Mouse (Mus musculus) layer of hippocampus, adult 6 months (tissue): ENCODE measurements around the gene Vmn2r28. TPM values are rescaled to one million over a fixed set of nuclear protein-coding genes. Genes with fewer than 3 reads are reported as not detected.

Experiments used
- long read RNA-seq, 2 experiments: library from polyadenylated mRNA; unstranded; transcript quantifications; one replicate each; pipeline ENCODE4 v2.0.0; 2019 to 2020
- polyA plus RNA-seq: library from polyadenylated mRNA; unstranded; fragments of <200 nt; fragmentation: Nextera tagmentation; gene quantifications from 2 replicates; pipeline ENCODE4 v1.2.3, GENCODE M21; 2021

The Vmn2r28 gene
- not detected in 2 replicates for polyA plus RNA-seq
- long read RNA-seq, experiment 1: 0 reads
- long read RNA-seq, experiment 2: 0 reads

GRCm38 (mm10) chr7:5493856-5494255, at the start of gene Vmn2r28:
Gene Vmn2r28 (minus strand): TSS chr7:5493956.

GRCm38 (mm10) chr7:5456674-5457073, 37.1 kb downstream of the Vmn2r28 start, which contains the start of gene Vmn1r59:
Gene Vmn1r59 (minus strand): TSS chr7:5456774.

Other genes starting within 250 kb of the Vmn2r28 start
- not detected in 2 replicates for gene Gm5065, start 143.4 kb downstream of the Vmn2r28 start, polyA plus RNA-seq
- not detected in 2 replicates for gene Nlrp2, start 142.9 kb downstream of the Vmn2r28 start, polyA plus RNA-seq
- gene Vmn1r58, start 80.6 kb downstream of the Vmn2r28 start, polyA plus RNA-seq: not detected in 2 replicates
- gene Vmn1r59, start 37.2 kb downstream of the Vmn2r28 start, polyA plus RNA-seq: not detected in 2 replicates
- gene Vmn1r60, start 53.4 kb upstream of the Vmn2r28 start, polyA plus RNA-seq: not detected in 2 replicates
- gene Vmn1r61, start 119.3 kb upstream of the Vmn2r28 start, polyA plus RNA-seq: not detected in 2 replicates
- gene Vmn1r62, start 179.7 kb upstream of the Vmn2r28 start, polyA plus RNA-seq: not detected in 2 replicates